Mouse (Mus musculus) lung, embryonic 16.5 days (tissue): ENCODE measurements at regions not wholly inside any gene's neighbourhood (a gene's known extent, or its start where the extent isn't known, plus 50 kb on each side); places are given as distances from the start of the nearest gene placed in this dataset.
A peak's percentile ranks its signal among the peaks of the same experiment; 100 is the strongest.

Experiments used
- ATAC-seq: fragments of 200-750 bp; cut with Nextera tagmentation; 2 replicates; pipeline ENCODE4 v1.8.0; 2017; ENCODE audit warnings: low read depth, mild to moderate bottlenecking, moderate library complexity
- H3K27ac ChIP-seq: fragments of 300-500 bp; sonication (generic); 2 replicates; pipeline ENCODE4 v1.5.1; 2014; ENCODE audit warnings: mild to moderate bottlenecking, control low read depth, low read length
- H3K27me3 ChIP-seq: fragments of 300-500 bp; sonication (generic); 2 replicates; pipeline ENCODE4 v1.6.1; 2014; ENCODE audit warnings: low read depth, low read length, mixed read lengths; ENCODE audit not compliant: control insufficient read depth, insufficient read depth
- H3K36me3 ChIP-seq: fragments of 300-500 bp; sonication (generic); 2 replicates; pipeline ENCODE4 v1.6.1; 2014; ENCODE audit warnings: low read length; ENCODE audit not compliant: control insufficient read depth, insufficient read depth
- H3K4me1 ChIP-seq: fragments of 300-500 bp; sonication (generic); replicated peaks from 2 replicates; pipeline ENCODE4 v1.6.1; 2014; ENCODE audit warnings: low read length, mixed read lengths; ENCODE audit not compliant: control insufficient read depth, insufficient read depth
- H3K4me2 ChIP-seq: fragments of 300-500 bp; sonication (generic); 2 replicates; pipeline ENCODE4 v1.6.1; 2014; ENCODE audit warnings: low read depth, low read length, control low read depth
- H3K4me3 ChIP-seq: fragments of 300-500 bp; sonication (generic); 2 replicates; pipeline ENCODE4 v1.5.1; 2014; ENCODE audit warnings: mild to moderate bottlenecking, low read length, control low read depth
- H3K9ac ChIP-seq: fragments of 300-500 bp; sonication (generic); 2 replicates; pipeline ENCODE4 v1.6.1; 2014; ENCODE audit warnings: low read length, control low read depth
- H3K9me3 ChIP-seq: fragments of 300-500 bp; sonication (generic); 2 replicates; pipeline ENCODE4 v1.6.1; 2016; ENCODE audit warnings: low read length; ENCODE audit not compliant: control insufficient read depth
- WGBS: fragments of 180-500 bp; shearing (Covaris S2); extraction: QIAGEN DNeasy Blood & Tissue Kit; methylation state at CpG from one replicate; pipeline ENCODE4 v1.1.7; 2014; 5-methylcytosine and 5-hydroxymethylcytosine counted together

DNA sequence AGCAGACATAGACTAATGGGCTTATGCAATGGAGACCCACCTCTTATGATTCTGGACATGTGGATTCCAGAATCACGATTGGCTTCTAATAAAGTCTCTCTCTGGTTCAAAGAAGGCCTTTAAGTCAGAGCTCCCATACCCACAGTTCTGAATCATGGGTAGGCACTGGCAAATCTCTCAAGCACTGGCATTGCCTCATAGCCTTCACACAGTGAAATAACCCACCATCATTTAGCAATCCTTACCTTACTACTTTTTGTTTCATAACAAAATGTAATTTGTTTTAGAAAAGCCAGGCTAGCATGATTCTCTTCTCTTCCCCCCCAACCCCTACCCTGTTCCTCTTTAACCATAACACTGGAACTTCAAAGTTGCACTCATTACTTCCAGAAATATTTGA lies 236.3 kb upstream of the Trib2 start:
- 69% methylated on average over 1 of the region's 1 CpGs for WGBS
- Histone ChIP-seq H3K4me2 (no peak overlapping the region), H3K27me3 (no peaks in the 10 kb centered on the region), H3K9me3 (no peaks in the 10 kb centered on the region), H3K27ac (no peak overlapping the region), H3K4me3 (no peak overlapping the region), H3K9ac (no peak overlapping the region), H3K36me3 (no peaks in the 10 kb centered on the region), H3K4me1 (no peaks in the 10 kb centered on the region; the same call in 1 of the 2 replicates)
- ATAC-seq, result no peak

GRCm38 (mm10) chr12:16052353-16052752 lies 235.6 kb upstream of the Trib2 start:
- H3K9ac ChIP-seq, result no peak overlapping the region
- H3K9me3 ChIP-seq, result no peaks in the 10 kb centered on the region
- H3K36me3 ChIP-seq, result no peaks in the 10 kb centered on the region
- H3K27ac ChIP-seq, result no peak overlapping the region
- 51% methylated on average over 3 of the region's 3 CpGs for WGBS
- no peaks in the 10 kb centered on the region; the same call in 1 of the 2 replicates for H3K4me1 ChIP-seq
- no peak overlapping the region for H3K4me2 ChIP-seq
- ATAC-seq, result peak; percentile 94
- H3K4me3 ChIP-seq, result no peak overlapping the region
- no peaks in the 10 kb centered on the region for H3K27me3 ChIP-seq

DNA sequence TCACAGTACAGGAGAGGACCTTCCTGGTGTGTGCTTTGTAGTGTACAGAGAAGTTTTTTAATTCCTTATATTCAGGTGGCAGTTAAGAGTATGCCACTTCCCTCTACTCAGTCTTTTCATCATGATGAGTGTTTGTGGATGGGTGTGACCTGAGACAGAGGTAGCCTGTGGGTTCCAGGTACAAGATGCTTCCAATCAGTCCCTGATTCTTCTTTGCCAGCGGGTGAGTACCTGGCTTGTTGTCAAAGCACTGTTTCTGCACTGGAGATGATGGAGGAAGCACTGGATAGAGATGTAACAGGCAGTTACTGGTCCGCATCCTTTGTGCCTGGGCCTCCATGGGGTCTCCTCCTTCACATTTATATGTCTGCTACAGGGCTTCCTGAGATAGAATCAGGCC lies 234.7 kb upstream of the Trib2 start:
- WGBS, result 81% methylated on average over 2 of the region's 2 CpGs
- H3K9ac ChIP-seq, result no peak overlapping the region
- H3K27ac ChIP-seq, result no peak overlapping the region
- ATAC-seq, result no peak
- no peaks in the 10 kb centered on the region for H3K27me3 ChIP-seq
- no peak overlapping the region for H3K4me3 ChIP-seq
- no peaks in the 10 kb centered on the region for H3K9me3 ChIP-seq
- H3K4me2 ChIP-seq, result no peak overlapping the region
- H3K36me3 ChIP-seq, result no peaks in the 10 kb centered on the region
- no peaks in the 10 kb centered on the region; the same call in 1 of the 2 replicates for H3K4me1 ChIP-seq

- H3K4me1 ChIP-seq, result no peaks in the 10 kb centered on the region; the same call in 1 of the 2 replicates
- no peak overlapping the region for H3K9ac ChIP-seq
- no peak overlapping the region for H3K4me3 ChIP-seq
- no peaks in the 10 kb centered on the region for H3K36me3 ChIP-seq
- H3K4me2 ChIP-seq, result no peak overlapping the region
- no peak overlapping the region for H3K27ac ChIP-seq
- H3K9me3 ChIP-seq, result no peaks in the 10 kb centered on the region
- H3K27me3 ChIP-seq, result no peaks in the 10 kb centered on the region
- ATAC-seq, result no peak
- 71% methylated on average over 4 of the region's 4 CpGs for WGBS
Observed at GRCm38 (mm10) chr12:16049545-16049944, 232.8 kb upstream of the Trib2 start.

- no peaks in the 10 kb centered on the region for H3K27me3 ChIP-seq
Observed at GRCm38 (mm10) chr12:16046643-16047042, 229.9 kb upstream of the Trib2 start.

GRCm38 (mm10) chr12:16045791-16046494 lies 229.2 kb upstream of the Trib2 start:
- Histone ChIP-seq H3K4me1 (no peaks in the 10 kb centered on the region), H3K9me3 (no peaks in the 10 kb centered on the region), H3K9ac (no peak overlapping the region), H3K27me3 (no peaks in the 10 kb centered on the region), H3K27ac (no peak overlapping the region), H3K4me3 (no peak overlapping the region), H3K4me2 (no peak overlapping the region), H3K36me3 (no peaks in the 10 kb centered on the region)
- 65% methylated on average over 5 of the region's 5 CpGs for WGBS
- no peak for ATAC-seq

More at GRCm38 (mm10) chr12:16046643-16047042, 229.9 kb upstream of the Trib2 start:
- Histone ChIP-seq H3K4me2 (no peak overlapping the region), H3K36me3 (no peaks in the 10 kb centered on the region), H3K9me3 (no peaks in the 10 kb centered on the region), H3K9ac (no peak overlapping the region), H3K4me3 (no peak overlapping the region), H3K27ac (no peak overlapping the region), H3K4me1 (no peaks in the 10 kb centered on the region)
- WGBS, result 34% methylated on average over 1 of the region's 1 CpGs
- ATAC-seq, result no peak

GRCm38 (mm10) chr12:16043466-16044214 lies 226.9 kb upstream of the Trib2 start:
- Histone ChIP-seq H3K27me3 (no peaks in the 10 kb centered on the region), H3K4me1 (no peaks in the 10 kb centered on the region), H3K9ac (no peak overlapping the region), H3K9me3 (no peaks in the 10 kb centered on the region), H3K4me3 (no peak overlapping the region), H3K36me3 (no peaks in the 10 kb centered on the region), H3K4me2 (no peak overlapping the region), H3K27ac (no peak overlapping the region)
- no peak for ATAC-seq
- 60% methylated on average over 8 of the region's 8 CpGs for WGBS

- 72% methylated on average over 1 of the region's 1 CpGs for WGBS
- ATAC-seq, result no peak
- no peak overlapping the region for H3K4me2 ChIP-seq
- H3K9ac ChIP-seq, result no peak overlapping the region
- no peaks in the 10 kb centered on the region for H3K9me3 ChIP-seq
- H3K4me1 ChIP-seq, result no peaks in the 10 kb centered on the region
- H3K36me3 ChIP-seq, result no peaks in the 10 kb centered on the region
- H3K27ac ChIP-seq, result no peak overlapping the region
- no peak overlapping the region for H3K4me3 ChIP-seq
- no peaks in the 10 kb centered on the region for H3K27me3 ChIP-seq
Observed at GRCm38 (mm10) chr12:16042362-16042761, 225.6 kb upstream of the Trib2 start.

DNA sequence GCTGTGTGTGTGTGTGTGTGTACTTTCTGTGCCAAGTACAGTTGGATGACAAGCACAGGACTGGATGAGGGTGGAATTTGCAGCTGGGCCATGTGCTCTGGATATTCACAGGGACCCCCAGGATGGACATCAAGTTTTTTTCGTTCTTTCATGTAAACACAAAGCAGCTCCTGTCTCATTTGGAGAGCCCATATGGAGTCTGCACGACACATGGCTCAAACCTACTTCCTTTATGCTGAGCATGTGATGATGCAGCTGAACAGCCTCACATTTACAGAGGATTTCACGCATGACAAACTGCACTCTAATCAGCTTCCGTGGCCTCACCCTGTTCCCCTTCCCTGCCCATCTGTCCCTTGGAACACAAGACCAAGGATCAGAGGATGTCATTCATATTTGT lies 224.4 kb upstream of the Trib2 start:
- H3K27ac ChIP-seq, result no peak overlapping the region
- H3K36me3 ChIP-seq, result no peaks in the 10 kb centered on the region
- no peak for ATAC-seq
- WGBS, result 57% methylated on average over 4 of the region's 4 CpGs
- H3K27me3 ChIP-seq, result no peaks in the 10 kb centered on the region
- no peak overlapping the region for H3K4me2 ChIP-seq
- H3K4me3 ChIP-seq, result no peak overlapping the region
- no peaks in the 10 kb centered on the region for H3K9me3 ChIP-seq
- H3K4me1 ChIP-seq, result no peaks in the 10 kb centered on the region
- H3K9ac ChIP-seq, result no peak overlapping the region
